Mouse (Mus musculus) telencephalon, adult 2 months (tissue): Measurements from ENCODE around the gene 4930453N24Rik.

ENCODE experiments used
- DNase-seq: peaks from one replicate; pipeline ENCODE4 v3.0.0-alpha.2; 2011; ENCODE audit warnings: low read depth, low spot score

4930453N24Rik gene

GRCm38 (mm10) chr16:64721542-64721941 is 49.4 kb downstream of the 4930453N24Rik start:
- peak; percentile 19 for DNase-seq

GRCm38 (mm10) chr16:64719096-64719495 is 51.9 kb downstream of the 4930453N24Rik start:
- DNase-seq, result no peak

- DNase-seq, result no peak
These were observed 53.1 kb downstream of the 4930453N24Rik start for GRCm38 (mm10) chr16:64717814-64718213.

- peak; percentile 81 for DNase-seq
These were observed 59.1 kb downstream of the 4930453N24Rik start for GRCm38 (mm10) chr16:64711816-64712215.
